Mouse (Mus musculus) c-Kit-positive CD71-positive TER-119-positive erythroid progenitor cells, embryonic 14.5 days (primary cell): ENCODE results near the gene Cdkal1.
A peak's percentile ranks its signal among the peaks of the same experiment; 100 is the strongest.

Experiments
- DNase-seq: peaks from one replicate; pipeline ENCODE4 v3.0.0-alpha.2; 2013; ENCODE audit warnings: low spot score

Gene Cdkal1

DNA sequence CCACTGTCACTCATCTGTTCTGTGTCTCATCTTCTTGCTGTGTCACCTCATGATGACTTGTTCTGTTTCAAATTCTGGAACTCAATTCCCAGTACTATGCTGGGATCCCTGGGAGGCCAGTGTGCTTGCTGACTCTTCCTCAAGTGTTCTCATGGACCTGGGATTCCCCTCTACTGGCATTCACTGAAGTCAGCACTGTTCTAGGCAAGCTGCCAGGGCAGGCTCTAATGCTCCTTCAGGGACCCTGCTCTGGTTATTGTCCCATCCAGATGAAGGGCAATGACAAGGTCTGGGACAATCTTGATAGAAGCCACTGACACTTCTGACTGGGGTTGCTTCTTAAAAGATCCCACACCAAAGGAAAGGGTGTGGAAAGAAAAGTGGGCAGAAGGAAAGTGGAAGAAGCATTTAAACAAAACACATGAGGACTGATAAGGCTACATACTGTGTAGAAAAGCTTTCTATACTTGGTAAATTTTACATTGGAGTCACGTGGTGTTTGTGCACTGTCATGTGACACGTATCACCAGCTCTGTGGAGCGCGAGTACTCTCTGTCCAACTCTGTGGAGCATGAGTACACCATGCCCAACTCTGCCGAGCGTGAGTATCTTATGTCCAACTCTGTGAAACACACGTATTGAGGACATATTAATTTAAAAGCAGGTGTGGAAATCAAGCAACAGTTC lies 227.9 kb downstream of the Cdkal1 start:
- DNase-seq = no peak

GRCm38 (mm10) chr13:29624929-29625328 lies 230.5 kb downstream of the Cdkal1 start:
- DNase-seq = no peak

GRCm38 (mm10) chr13:29623636-29624239 lies 231.7 kb downstream of the Cdkal1 start:
- no peak for DNase-seq

DNA sequence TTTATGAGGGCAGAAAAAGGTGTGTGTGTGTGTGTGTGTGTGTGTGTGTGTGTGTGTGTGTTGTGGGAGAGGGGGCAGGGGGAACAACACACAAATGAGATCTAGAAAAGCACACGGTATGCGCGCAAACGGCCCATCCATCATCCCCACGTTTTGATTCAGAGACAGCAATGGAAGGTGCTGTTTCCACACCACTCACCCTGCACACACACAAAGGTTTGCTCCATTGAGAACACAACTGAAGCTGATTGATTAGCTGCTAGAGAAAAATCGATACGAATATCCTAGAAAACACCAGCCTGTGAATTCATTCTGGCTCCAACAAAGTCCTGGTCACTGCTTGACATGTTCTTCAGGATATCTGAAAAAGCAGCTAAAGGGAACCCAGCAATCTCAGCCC lies 233.6 kb downstream of the Cdkal1 start:
- no peak for DNase-seq

DNA sequence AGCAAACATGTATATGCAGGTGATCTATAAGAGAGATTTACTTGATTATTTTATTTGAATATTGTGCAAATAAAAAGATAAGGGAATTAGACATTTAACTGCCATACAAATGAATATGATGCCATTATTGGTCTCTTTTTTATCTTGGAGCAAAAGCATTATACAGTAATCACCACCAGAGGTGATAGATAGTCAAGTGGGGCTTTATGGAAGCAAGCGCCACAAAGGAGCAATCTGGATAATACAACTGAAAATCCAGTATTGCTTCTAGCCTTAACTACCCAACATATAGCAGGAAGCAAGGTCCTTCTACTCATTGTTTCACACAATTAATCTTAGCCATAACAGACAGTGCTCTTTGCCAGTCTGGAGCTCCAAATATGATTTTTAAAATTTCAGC lies 234.1 kb downstream of the Cdkal1 start:
- DNase-seq = no peak

DNA sequence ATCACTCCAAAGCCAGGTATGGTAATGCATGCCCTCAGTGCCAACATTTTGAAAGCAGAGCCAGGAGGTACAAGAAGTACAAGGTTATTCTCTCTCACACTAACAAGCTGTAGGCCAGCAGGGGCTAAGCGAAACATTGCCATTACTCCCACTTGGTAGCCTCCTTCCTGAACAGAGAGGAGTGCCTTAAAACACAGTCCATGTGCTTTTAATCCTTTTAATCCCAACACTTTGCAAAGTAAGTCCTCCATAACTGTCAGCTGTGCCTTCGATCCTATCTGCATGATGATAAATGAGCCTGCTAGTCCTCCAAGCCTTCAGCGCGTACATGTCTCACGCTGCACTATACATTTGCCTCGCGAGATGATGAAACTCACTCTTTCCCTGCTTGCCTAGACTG lies 234.6 kb downstream of the Cdkal1 start:
- no peak for DNase-seq

DNA sequence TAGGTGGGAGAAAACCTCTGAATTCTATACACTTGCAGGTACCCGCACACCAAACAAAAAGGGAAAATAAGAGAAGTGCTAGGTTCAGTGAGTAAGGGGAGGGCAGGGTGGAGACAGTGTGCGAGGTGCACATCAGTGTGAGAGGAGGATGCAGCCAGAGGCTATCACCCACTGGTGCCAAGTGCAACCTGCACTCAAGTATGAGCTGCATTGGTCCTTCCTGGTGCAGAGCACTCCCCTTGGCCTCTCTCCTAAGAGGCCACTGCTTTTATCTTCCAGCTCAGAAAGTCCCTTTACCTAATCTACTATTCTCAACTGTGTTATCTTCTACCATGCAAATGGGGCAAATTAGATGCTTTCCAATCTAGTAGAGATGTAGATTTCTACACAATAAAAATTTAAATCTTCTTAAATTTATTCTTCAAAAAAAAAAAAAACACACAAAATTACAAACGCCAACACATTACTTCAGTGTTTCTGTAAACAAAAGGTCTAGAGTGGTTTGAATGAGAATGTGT lies 238.8 kb downstream of the Cdkal1 start:
- peak; percentile 14 for DNase-seq

DNA sequence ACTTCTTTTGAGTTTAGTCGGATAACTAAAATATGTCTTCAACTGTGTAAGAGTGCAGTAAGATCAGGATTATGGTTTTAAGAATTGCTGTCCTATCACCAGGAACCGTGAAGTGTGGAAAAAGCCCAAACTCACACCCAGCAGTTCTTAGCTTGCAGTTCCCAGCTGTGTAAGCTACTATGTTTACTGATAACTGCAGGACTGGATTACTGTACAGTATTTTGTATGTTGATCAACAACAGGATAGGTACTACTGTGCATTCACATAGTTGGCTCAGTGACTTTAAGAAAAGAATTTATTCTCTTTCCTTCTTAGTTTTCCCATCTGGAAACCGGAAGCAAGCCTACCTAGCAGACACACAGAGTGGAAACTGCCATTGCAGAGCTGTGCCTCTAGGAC lies 239.5 kb downstream of the Cdkal1 start:
- DNase-seq = no peak

GRCm38 (mm10) chr13:29615081-29615480 lies 240.4 kb downstream of the Cdkal1 start:
- no peak for DNase-seq

GRCm38 (mm10) chr13:29610051-29610931 lies 245.2 kb downstream of the Cdkal1 start:
- DNase-seq = no peak

DNA sequence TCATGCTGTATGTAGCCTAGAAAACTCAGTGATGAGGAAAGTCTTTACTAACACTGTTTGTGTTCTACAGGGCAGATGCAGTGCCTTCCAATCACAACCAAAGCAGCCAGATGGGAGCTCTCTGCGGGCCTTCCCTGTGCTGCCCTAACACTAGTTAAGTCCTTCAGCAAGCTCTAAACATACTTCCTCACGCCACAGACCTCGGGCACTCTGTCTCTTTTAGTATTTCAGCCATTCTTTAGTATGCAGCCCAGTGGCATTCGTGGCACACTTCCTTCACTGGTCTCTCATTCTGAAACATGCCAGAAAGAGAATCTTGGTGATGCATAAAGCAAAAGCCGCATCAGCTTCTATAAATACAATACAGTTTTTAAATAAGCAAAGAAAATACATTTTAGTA lies 246.0 kb downstream of the Cdkal1 start:
- DNase-seq = no peak

- DNase-seq = no peak
Observed at GRCm38 (mm10) chr13:29604241-29604640, 251.2 kb downstream of the Cdkal1 start.

DNA sequence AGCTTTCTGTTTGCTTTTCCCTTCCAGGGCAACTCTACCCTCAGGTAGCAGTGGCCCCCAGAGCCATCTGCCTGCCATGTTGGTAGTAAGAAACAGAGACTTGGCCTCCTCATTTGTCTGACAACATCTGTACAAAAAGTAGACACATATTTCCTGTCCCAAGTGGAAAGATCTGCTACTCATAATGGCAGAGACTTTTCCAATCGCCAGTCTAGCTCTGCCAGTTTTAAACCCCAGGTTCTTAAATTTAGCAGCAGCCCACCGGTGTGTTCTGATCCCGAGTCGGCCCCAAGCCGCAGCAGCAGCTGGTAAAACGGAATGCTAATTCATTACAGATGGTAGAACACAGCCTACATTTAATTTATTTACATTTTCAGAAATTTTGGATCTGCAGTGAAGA lies 251.9 kb downstream of the Cdkal1 start:
- DNase-seq = no peak

GRCm38 (mm10) chr13:29601033-29601432 lies 254.4 kb downstream of the Cdkal1 start:
- DNase-seq = no peak

DNA sequence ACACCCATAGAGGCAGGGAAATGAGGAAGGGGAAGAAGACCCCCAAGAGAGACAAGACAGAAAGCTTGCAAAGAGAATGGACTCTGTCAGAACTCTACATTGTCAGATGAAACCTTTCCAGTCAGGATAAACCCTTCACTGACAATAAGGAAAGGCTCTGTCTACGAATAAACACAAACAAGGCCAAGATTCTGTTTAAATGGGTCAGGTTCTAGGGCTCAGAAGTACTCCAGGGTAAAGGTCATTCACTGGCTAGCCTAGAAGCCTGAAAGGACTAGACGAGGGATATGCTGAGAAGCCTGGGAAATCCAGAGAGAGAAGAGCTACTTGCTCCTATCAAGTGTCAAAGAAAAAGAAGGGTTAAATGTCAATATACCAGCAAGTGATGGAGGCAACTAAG lies 255.8 kb downstream of the Cdkal1 start:
- no peak for DNase-seq

DNA sequence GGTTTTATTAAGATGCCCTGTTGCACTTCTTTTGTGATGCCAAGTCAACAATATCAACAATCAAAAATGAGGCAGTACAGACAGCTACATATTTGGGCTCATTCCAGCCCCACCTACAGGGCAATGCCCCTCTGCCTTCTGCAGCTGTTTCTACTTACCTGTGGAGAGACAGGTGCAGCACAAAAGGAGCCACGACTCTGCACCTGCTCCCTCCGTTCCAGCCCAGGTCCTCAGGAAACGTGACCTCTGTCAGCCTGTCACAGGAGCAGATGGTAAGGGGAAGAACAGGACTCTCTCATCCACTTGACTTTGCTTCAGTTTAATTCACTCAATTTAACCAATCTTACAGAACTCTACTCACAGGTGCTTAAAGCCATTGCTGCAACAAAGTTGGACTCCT lies 258.7 kb downstream of the Cdkal1 start:
- no peak for DNase-seq

DNA sequence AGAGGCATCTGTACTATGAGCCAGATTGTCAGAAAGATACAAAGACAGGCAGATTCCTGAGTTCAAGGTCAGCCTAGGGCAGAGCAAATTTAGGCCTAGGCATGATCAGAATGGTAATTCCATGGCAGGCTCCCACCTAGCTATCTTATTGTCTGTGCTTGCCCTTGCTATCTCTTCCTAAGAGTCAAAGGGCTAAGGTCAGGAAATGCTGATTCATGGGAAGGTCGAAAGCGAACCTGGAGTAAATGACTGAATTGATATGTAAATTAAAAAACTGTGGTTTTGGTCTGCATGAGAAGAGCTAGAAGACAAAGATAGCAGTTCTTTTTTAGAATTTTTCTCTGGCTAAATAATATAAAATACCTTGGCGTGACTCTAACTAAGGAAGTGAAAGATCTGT lies 262.4 kb downstream of the Cdkal1 start:
- DNase-seq = no peak

GRCm38 (mm10) chr13:29590685-29591084 lies 264.8 kb downstream of the Cdkal1 start:
- DNase-seq = no peak

DNA sequence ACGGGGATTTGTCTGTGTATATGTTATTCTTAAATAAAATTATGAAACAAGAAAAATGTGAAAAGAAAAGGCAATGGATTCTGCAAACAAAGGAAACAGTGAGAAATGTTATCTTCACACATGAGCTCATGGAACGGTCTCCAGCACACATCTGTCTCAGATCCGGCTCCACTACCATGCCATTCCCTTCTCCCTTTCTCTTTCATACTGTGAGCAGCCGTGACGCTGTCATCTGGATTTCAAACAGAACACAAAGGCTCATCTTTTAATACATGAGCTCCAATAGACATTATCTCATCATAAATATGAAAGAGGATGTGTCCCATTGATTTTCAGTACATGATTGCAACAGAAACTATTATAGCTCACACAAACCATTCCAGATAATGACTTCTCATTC lies 265.3 kb downstream of the Cdkal1 start:
- no peak for DNase-seq

DNA sequence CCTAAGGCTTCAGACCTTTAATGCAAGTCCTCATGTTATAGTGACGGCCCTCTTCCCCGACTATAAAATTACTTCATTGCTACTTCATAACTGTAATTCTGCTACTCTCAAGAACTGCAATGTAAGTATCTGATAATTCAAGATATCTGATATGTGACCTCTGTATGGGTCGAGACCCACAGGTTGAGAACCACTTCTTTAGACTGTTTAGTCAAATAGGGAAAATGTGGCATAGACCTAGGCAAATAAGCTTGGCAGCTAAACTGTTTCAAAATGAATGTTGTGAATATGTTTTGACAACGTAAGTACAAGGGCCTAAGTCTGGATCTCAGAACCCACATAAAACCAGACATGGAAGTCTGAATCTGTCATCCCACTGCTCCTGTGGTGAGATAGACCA lies 266.8 kb downstream of the Cdkal1 start:
- no peak for DNase-seq

GRCm38 (mm10) chr13:29581762-29582700 lies 273.4 kb downstream of the Cdkal1 start:
- no peak for DNase-seq

- no peak for DNase-seq
Observed at GRCm38 (mm10) chr13:29580780-29581179, 274.7 kb downstream of the Cdkal1 start.
